Mouse (Mus musculus): ENCODE data around the gene Astn1. TPM values are rescaled to one million over a fixed set of nuclear protein-coding genes. Genes with fewer than 3 reads are reported as not detected.

Astn1 gene
- polyA plus RNA-seq, 1 experiment from 2014 or later, result 32.0 TPM

DNA sequence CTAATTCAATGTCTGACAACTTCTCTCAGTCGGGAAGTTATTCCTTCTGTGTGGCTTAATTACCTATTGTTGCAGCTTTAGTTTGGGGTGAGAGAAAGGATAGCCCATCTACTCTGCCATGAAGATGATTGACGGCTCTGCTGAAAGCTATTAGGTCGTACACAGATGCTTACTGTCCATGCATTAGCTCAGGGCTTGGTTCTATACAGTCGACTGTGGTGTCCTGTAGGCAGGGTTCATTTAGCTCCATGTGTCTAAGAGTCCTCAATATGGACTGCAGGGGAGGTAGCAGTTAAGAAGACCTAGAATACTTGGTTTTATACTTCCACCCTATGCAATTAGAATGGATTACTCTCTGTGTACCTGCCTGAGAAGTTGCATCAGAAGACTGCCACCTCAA lies 138.1 kb downstream of the Astn1 start:
- peaks cover 5% of the 10 kb centered on the region for H3K36me3 ChIP-seq
- H3K27ac ChIP-seq, result no peak overlapping the region
- H3K27me3 ChIP-seq, result no peaks in the 10 kb centered on the region
- H3K4me1 ChIP-seq (replicated peaks), result peaks cover 18% of the 10 kb centered on the region
- 29% methylated on average over 4 of the region's 4 CpGs for WGBS
- no peaks in the 10 kb centered on the region for H3K9me3 ChIP-seq
- no peak overlapping the region for H3K4me2 ChIP-seq
- no peak overlapping the region for H3K4me3 ChIP-seq
- no peak overlapping the region for H3K9ac ChIP-seq
- ATAC-seq (ENCODE audit: low FRiP score), result no peak

DNA sequence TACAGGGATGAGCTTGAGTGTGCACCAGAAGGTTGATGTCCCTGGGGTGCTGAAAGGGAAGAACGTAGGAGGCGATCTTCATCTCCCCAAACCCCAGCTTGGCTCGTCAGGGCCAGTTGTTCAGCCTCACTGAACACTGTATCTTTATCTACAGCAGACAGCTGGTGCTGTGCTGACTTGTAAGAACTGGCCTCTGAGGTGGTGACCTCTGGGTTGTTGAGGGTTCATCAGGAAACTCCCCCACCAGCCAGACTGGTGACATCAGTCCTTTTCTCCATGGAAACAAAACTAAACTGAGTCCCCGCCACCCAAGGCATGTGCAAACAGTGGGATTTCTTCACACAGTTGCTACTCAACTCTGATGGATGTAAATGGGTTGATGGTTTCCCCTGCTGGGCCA lies 138.9 kb downstream of the Astn1 start:
- peaks cover 18% of the 10 kb centered on the region for H3K4me1 ChIP-seq (replicated peaks)
- ATAC-seq (ENCODE audit: low FRiP score), result no peak
- no peaks in the 10 kb centered on the region for H3K27me3 ChIP-seq
- no peak overlapping the region for H3K4me3 ChIP-seq
- no peak overlapping the region for H3K27ac ChIP-seq
- peaks cover 14% of the 10 kb centered on the region for H3K36me3 ChIP-seq
- no peaks in the 10 kb centered on the region for H3K9me3 ChIP-seq
- WGBS, result 28% methylated on average over 4 of the region's 4 CpGs
- H3K9ac ChIP-seq, result no peak overlapping the region
- H3K4me2 ChIP-seq, result no peak overlapping the region

DNA sequence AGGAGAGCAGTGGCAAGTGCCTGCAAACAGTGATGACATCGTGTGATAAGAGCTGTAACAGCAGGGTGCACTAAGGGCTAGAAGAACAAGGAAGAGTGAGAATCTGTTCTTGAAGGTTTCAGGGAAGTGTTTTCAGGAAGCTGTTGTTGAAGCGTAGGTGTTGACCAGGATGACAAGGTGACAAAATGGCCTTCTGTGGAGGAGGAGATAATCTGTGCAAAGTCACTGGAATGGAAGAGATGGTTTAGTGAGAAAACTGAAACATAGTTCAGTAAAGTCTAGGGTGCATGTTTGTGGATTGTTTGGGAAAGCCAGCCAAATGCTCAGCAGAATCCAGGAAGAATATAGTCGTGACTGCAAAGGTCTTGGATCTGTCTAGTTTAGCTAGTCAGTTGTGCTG lies 145.5 kb downstream of the Astn1 start:
- Histone ChIP-seq H3K27me3 (no peaks in the 10 kb centered on the region), H3K9me3 (no peaks in the 10 kb centered on the region), H3K4me2 (no peak overlapping the region), H3K27ac (no peak overlapping the region), H3K4me1 (replicated peaks) (no peaks in the 10 kb centered on the region), H3K36me3 (peaks cover 49% of the 10 kb centered on the region), H3K4me3 (no peak overlapping the region), H3K9ac (no peak overlapping the region)
- ATAC-seq (ENCODE audit: low FRiP score), result no peak
- WGBS, result 74% methylated on average over 3 of the region's 3 CpGs

DNA sequence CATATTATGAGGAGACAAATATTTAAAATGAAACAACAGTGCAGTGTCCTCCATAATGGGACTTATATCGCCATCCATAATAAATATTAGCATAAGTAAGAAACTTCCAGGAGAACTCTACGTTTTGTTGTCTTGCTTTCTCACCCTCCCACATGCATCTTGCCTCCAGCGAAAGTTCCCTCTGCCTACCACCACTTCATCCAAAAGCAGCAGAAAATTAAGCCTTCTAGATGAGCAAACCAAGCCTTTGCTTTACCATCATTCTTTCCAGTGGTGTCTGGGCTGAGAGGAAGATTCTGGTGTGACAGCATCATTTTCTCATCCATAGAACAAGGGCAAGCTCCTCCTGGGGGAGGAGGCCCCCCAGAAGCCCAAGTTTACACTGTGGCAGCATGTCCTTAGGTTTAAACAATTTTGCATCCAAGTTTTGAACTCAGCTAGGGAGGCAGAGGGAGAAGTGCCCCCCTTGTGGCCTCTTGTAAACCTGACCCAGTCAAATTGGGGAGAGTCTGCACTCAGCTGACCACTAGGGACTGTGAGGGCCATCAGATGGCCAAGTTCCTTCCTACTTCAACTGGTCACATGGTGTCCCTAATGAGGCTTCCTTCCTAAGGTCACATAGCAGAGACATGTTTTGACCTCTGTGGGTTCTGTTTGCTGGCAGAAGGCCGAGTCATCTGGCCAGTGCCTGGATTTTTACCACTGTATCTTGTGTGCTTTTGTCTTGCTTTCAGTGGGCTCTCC lies 147.2 kb downstream of the Astn1 start:
- no peaks in the 10 kb centered on the region for H3K9me3 ChIP-seq
- no peak for ATAC-seq (ENCODE audit: low FRiP score)
- H3K4me3 ChIP-seq, result no peak overlapping the region
- H3K4me1 ChIP-seq (replicated peaks), result no peaks in the 10 kb centered on the region
- 87% methylated on average over 4 of the region's 4 CpGs for WGBS
- H3K4me2 ChIP-seq, result no peak overlapping the region
- H3K36me3 ChIP-seq, result peaks cover 61% of the 10 kb centered on the region
- no peak overlapping the region for H3K9ac ChIP-seq
- no peak overlapping the region for H3K27ac ChIP-seq
- H3K27me3 ChIP-seq, result no peaks in the 10 kb centered on the region

DNA sequence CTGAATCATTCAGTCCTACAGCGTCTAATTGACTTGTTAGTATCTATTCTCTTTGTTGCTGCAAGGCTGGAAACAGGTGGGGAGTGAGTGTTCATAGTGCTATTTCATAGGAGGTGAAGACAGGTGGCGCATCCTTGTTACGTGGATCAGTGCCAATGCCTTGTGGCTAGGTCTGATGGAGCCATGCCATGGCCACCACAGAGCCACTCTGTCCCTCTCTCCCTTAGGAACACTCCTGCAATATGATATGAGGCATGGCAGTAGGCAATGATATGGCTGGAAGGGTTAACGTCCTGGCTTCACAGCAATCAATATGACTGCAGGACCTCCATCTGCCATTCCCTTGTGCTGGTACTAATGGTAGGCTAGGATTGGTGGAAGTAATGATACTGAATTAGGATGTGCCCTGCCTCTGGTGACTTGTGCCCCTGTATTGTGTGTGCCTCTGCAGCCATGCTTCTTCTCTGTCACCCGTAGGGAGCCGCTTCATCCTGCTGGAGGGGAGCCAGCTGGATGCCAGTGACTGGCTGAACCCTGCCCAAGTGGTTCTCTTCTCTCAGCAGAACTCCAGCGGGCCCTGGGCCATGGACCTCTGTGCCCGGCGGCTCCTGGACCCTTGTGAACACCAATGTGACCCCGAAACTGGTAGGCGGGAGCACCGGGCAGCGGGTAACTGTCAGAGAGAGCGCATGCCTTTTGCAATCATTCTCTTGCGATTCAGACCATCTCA lies 148.6 kb downstream of the Astn1 start:
- H3K4me3 ChIP-seq, result no peak overlapping the region
- H3K36me3 ChIP-seq, result peaks cover 66% of the 10 kb centered on the region
- H3K27ac ChIP-seq, result no peak overlapping the region
- H3K4me2 ChIP-seq, result no peak overlapping the region
- H3K27me3 ChIP-seq, result no peaks in the 10 kb centered on the region
- H3K4me1 ChIP-seq (replicated peaks), result no peaks in the 10 kb centered on the region
- 0 out of 2 replicates have a peak, but pooled peaks have one; percentile 43 for ATAC-seq (ENCODE audit: low FRiP score)
- 90% methylated on average over 15 of the region's 15 CpGs for WGBS
- H3K9ac ChIP-seq, result no peak overlapping the region
- no peaks in the 10 kb centered on the region for H3K9me3 ChIP-seq

DNA sequence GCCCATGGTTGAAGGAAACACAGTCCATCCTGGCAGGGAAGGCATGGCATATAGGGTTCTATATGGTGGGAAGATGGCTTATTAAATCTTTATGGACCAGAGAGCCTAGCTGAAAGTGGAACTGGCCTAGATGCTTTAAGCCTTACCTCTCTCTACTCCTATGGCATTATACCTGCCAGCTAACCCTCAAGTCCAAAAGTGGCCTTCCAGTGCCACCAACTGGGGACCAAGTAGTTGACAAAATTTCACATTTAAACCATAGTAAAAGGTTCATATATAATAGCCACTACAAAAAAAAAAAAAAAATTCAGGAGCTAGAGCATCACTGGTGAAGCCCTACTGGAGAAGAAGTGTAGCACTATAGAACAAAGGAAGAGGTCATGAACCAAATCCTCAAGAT lies 150.0 kb downstream of the Astn1 start:
- Histone ChIP-seq H3K9me3 (no peaks in the 10 kb centered on the region), H3K4me2 (no peak overlapping the region), H3K4me3 (no peak overlapping the region), H3K9ac (no peak overlapping the region), H3K27me3 (no peaks in the 10 kb centered on the region), H3K27ac (no peak overlapping the region), H3K4me1 (replicated peaks) (no peaks in the 10 kb centered on the region), H3K36me3 (peaks cover 62% of the 10 kb centered on the region)
- ATAC-seq (ENCODE audit: low FRiP score), result no peak

DNA sequence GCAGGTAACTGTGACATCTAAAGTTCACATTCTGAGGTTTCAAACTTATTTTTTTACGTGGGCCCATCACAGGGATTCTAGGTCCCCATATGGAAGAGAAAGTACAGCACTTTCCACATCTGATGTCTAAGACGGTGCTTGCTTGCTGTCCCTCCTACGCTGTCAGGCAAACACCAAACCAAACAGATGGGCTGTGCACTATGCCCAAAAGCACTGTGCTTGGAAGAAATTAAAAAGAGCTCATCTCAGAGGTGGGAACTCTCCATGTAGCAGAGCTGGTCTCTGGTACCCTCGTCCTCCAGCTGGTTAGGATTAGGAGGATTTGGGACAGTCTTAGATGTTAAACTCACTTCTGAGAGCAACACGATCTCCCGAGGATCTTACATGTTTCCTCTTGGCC lies 150.6 kb downstream of the Astn1 start:
- 91% methylated on average over 6 of the region's 6 CpGs for WGBS
- Histone ChIP-seq H3K36me3 (peaks cover 62% of the 10 kb centered on the region), H3K4me1 (replicated peaks) (no peaks in the 10 kb centered on the region), H3K4me2 (no peak overlapping the region), H3K4me3 (no peak overlapping the region), H3K9me3 (no peaks in the 10 kb centered on the region), H3K9ac (no peak overlapping the region), H3K27me3 (no peaks in the 10 kb centered on the region), H3K27ac (no peak overlapping the region)
- no peak for ATAC-seq (ENCODE audit: low FRiP score)

DNA sequence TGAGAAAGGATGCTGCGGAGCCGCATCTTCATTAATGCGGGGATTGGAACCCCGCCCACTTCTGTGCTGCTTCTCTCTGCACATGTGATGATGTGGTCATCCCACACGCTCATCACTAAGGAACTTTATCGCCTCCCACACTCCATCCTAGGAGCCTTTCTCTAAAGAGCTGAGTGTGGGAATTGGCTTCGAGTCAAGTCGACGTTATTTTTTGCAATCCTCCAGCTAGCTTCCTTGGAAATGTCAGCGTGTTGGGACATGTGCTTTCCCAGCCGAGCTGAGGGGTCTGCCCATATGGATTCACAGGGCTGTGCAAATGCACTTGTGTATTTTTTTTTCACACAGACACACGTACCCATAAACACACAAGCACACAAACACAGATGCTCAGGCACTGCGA lies 151.5 kb downstream of the Astn1 start:
- Histone ChIP-seq H3K4me1 (replicated peaks) (no peaks in the 10 kb centered on the region), H3K4me3 (no peak overlapping the region), H3K9ac (no peak overlapping the region), H3K4me2 (no peak overlapping the region), H3K27me3 (no peaks in the 10 kb centered on the region), H3K27ac (no peak overlapping the region), H3K9me3 (no peaks in the 10 kb centered on the region), H3K36me3 (peaks cover 55% of the 10 kb centered on the region)
- no peak for ATAC-seq (ENCODE audit: low FRiP score)
- WGBS, result 89% methylated on average over 13 of the region's 13 CpGs

DNA sequence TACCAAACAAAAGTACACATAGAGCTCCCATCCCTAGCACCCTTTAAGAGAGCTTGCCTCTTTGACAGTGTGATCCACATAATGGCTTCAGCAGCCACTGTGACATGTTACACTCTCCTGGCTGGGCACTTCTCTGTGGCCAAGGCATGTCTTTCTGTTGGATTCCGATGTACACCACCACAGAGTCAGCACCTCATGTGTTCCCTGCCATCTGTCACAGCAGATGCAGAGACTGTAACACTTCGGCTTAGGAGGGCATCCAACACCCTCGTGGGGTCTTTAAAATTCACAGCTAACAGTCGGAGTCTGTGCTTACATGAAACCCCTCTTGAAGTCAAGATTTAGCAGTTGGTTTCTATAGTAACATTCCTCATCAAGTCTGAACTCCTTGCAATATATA lies 154.5 kb downstream of the Astn1 start:
- H3K27me3 ChIP-seq, result no peaks in the 10 kb centered on the region
- no peak for ATAC-seq (ENCODE audit: low FRiP score)

DNA sequence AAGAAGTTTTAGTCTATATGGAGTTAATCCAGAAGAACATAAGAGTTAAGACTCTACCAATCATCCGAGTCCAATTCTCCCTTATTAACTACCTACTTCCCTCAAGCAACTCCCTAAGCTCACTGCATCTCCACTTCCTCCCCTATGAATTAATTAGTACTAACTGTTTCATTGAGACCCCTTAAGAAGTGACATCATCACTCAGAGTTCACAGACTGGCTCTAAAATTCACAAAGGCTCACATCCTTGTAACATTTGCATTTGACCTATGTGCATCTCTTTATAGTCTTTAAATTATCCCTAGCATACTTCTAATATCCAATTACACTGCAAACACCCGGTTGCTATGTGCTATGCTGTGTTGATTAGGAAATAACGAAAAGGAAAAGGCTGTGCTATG lies 174.1 kb downstream of the Astn1 start:
- no peak overlapping the region for H3K9ac ChIP-seq
- H3K4me3 ChIP-seq, result no peak overlapping the region
- peaks cover 8% of the 10 kb centered on the region for H3K4me1 ChIP-seq (replicated peaks)
- no peak overlapping the region for H3K4me2 ChIP-seq
- no peaks in the 10 kb centered on the region for H3K9me3 ChIP-seq
- WGBS, result 61% methylated on average over 3 of the region's 3 CpGs
- ATAC-seq (ENCODE audit: low FRiP score), result no peak
- H3K36me3 ChIP-seq, result peaks cover 15% of the 10 kb centered on the region
- H3K27ac ChIP-seq, result no peak overlapping the region
- no peaks in the 10 kb centered on the region for H3K27me3 ChIP-seq

More for the DNA sequence above, 154.5 kb downstream of the Astn1 start:
- H3K36me3 ChIP-seq, result peaks cover 43% of the 10 kb centered on the region
- no peak overlapping the region for H3K27ac ChIP-seq
- WGBS, result 75% methylated on average over 4 of the region's 4 CpGs
- H3K4me2 ChIP-seq, result no peak overlapping the region
- H3K9me3 ChIP-seq, result no peaks in the 10 kb centered on the region
- no peak overlapping the region for H3K9ac ChIP-seq
- no peak overlapping the region for H3K4me3 ChIP-seq
- no peaks in the 10 kb centered on the region for H3K4me1 ChIP-seq (replicated peaks)

DNA sequence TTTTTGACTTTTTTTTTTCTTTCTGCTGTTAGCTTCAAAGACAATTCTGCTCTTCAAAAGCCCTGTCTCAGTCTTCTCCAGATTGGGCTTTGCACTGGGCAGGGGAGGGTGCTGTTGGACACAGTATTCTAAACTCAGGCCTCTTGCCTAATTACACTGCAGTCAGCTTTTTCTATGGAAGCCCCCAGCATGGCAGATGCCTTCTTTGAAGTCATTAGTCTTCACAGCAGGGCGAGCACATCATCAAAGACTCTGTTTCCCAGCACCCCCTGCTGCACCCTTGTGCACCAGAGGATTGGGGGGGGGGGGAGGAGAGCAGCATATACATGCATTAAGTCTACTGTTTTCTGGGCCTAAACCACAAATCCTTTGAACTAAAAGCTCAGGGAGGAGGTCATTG lies 174.8 kb downstream of the Astn1 start:
- no peaks in the 10 kb centered on the region for H3K9me3 ChIP-seq
- peaks cover 8% of the 10 kb centered on the region for H3K4me1 ChIP-seq (replicated peaks)
- H3K36me3 ChIP-seq, result peaks cover 19% of the 10 kb centered on the region
- H3K4me3 ChIP-seq, result no peak overlapping the region
- no peak overlapping the region for H3K9ac ChIP-seq
- ATAC-seq (ENCODE audit: low FRiP score), result no peak
- H3K27me3 ChIP-seq, result no peaks in the 10 kb centered on the region
- no peak overlapping the region for H3K4me2 ChIP-seq
- 10% methylated on average over 1 of the region's 1 CpGs for WGBS
- H3K27ac ChIP-seq, result no peak overlapping the region

DNA sequence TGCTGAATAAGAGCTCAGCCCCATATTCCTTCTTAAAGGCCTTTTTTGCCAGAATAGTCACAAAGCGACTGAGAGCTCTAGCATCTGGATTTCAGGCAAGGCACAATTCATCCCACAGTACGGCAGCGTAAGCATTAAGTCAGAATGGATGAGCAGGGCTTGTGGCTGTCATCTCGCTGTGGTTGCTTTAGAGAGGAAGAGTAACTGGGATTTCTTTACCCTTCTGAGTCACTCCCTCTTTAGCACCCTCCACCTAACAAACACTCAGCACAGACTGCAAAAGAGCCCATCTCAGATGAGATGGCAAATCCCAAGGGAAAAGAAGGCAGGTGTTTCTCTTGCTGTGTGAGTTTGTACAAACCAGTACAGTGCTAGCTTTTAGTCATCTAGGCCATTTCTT lies 183.0 kb downstream of the Astn1 start:
- no peak for ATAC-seq (ENCODE audit: low FRiP score)
- H3K4me3 ChIP-seq, result no peak overlapping the region

DNA sequence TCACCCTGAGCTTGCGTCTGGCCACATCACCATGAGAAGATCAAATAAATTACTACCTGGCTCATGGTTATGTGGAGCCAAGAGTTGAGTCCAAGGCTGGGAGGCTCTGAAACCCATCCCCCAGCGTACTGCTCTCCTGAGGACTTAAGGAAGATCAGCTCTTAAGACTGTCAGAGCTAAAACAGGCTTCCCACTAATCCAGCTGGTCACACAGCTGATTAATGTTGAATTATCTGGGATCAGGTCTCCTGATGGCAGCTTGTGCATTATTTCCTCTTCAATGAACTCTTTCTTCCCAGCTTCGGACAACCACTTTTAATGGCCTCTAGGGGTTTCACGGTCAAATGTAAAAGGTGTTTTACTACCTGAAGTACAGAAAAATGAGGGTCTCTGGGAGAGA lies 184.4 kb downstream of the Astn1 start:
- Histone ChIP-seq H3K4me2 (no peak overlapping the region), H3K27me3 (no peaks in the 10 kb centered on the region), H3K4me1 (replicated peaks) (peaks cover 13% of the 10 kb centered on the region), H3K36me3 (peaks cover 10% of the 10 kb centered on the region; the same call in 1 of the 2 replicates), H3K4me3 (no peak overlapping the region), H3K27ac (no peak overlapping the region), H3K9ac (no peak overlapping the region), H3K9me3 (no peaks in the 10 kb centered on the region)
- WGBS, result 47% methylated on average over 4 of the region's 4 CpGs
- ATAC-seq (ENCODE audit: low FRiP score), result no peak

More for the DNA sequence above, 183.0 kb downstream of the Astn1 start:
- no peak overlapping the region for H3K9ac ChIP-seq
- peaks cover 16% of the 10 kb centered on the region; the same call in 1 of the 2 replicates for H3K36me3 ChIP-seq
- 92% methylated on average over 4 of the region's 4 CpGs for WGBS
- H3K4me1 ChIP-seq (replicated peaks), result peaks cover 13% of the 10 kb centered on the region
- H3K4me2 ChIP-seq, result no peak overlapping the region
- no peak overlapping the region for H3K27ac ChIP-seq
- H3K9me3 ChIP-seq, result no peaks in the 10 kb centered on the region
- H3K27me3 ChIP-seq, result no peaks in the 10 kb centered on the region
